Mouse (Mus musculus) ES-CJ7 (cell line): ENCODE measurements around the gene Gm13288.
"Not testable (repeated sequence)": the region's sequence is repeated elsewhere in the genome, so short reads cannot be mapped to it uniquely, and the experiment has no call there.

Experiments
- DNase-seq: peaks from one replicate; pipeline ENCODE4 v3.0.0; 2011; ENCODE audit warnings: low read depth, low spot score

The Gm13288 gene

DNA sequence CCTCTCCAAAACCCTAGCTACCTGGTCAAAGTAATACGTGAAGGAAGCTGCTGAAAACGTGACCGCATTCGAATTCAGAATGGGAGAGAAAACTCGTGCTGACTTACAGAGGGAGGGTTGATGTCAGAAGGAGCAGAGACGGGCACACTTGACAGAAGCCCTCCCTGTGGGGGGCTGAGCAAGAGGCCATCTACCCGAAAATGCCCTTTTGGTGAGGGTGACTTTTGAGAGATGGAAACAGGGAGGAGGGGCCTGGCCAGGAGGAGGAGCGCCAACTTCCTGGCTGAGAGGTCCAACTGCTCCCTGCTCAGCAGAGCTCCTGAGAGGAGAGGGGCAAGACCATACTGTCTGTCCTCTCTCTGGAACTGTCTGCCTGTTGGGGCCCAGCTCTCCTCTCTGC lies at the start of gene Gm13288:
TSS of gene Gm13288 (plus strand) at position 301 of the 400 bp plus-strand sequence.
- not testable (repeated sequence) for DNase-seq

DNA sequence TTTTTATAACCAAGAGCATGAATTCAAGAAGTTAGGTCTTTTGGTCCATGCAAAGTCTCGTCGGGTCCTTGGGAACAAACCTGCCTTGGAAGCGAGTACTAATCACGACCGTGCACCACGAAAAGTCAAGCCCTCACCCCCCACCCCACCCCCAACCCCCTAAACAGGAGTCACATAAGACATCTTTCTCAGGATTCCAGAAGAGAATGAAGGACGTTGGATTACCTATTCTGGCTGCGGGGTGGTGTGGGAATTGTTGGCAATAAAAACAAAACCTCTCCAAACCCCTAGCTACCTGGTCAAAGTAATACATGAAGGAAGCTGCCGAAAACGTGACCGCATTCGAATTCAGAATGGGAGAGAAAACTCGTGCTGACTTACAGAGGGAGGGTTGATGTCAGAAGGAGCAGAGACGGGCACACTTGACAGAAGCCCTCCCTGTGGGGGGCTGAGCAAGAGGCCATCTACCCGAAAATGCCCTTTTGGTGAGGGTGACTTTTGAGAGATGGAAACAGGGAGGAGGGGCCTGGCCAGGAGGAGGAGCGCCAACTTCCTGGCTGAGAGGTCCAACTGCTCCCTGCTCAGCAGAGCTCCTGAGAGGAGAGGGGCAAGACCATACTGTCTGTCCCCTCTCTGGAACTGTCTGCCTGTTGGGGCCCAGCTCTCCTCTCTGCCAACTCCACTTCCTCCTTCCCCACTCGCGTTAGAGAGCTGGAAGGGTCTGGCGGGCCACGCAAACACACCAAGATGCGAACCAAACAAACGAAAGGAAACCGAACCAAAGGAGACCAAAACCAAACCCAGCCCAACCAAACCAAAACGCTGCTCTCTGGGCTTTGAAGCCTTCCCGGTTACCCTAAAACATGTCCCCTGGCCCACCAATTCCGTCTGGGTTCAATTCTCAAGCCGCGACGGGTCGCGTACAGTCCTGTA lies 48.5 kb upstream of the Gm13288 start:
- DNase-seq = not testable (repeated sequence)

DNA sequence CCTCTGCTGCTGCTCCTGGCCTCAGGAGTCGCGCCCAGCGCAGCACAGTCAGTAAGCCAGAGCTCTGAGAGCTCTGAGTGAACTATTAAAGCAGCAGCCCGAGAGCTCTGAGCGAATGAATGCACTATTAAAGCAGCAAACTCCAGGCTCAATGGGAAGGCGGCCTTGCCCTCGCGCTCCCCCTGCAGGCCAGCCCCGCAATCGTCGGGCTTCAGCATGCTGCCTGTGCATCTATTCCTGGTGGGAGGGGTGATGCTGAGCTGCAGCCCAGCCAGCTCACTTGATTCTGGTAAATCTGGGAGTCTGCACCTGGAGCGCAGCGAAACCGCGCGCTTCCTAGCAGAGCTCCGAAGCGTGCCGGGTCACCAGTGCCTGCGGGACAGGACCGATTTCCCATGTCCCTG lies 47.7 kb upstream of the Gm13288 start:
- not testable (repeated sequence) for DNase-seq

DNA sequence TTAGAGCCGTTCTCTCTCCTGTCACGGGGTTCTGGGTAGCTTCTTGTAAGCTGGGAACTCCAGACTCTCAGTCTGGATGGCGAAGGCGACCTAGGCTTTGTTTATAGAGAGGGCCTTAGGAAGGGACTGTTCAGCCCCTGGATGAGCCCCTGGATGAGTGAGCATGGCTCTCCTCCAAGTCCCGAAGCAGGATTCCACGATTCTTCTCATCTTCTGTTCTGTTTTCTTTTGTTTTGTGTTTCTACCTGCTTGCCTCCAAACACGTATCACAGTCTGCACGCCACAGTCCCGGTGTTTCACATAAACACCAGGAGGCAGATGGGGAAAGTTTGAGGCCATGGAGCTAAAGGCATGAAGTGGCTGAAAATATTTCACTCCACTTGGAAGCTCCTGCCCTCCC lies 46.6 kb upstream of the Gm13288 start:
- not testable (repeated sequence) for DNase-seq

DNA sequence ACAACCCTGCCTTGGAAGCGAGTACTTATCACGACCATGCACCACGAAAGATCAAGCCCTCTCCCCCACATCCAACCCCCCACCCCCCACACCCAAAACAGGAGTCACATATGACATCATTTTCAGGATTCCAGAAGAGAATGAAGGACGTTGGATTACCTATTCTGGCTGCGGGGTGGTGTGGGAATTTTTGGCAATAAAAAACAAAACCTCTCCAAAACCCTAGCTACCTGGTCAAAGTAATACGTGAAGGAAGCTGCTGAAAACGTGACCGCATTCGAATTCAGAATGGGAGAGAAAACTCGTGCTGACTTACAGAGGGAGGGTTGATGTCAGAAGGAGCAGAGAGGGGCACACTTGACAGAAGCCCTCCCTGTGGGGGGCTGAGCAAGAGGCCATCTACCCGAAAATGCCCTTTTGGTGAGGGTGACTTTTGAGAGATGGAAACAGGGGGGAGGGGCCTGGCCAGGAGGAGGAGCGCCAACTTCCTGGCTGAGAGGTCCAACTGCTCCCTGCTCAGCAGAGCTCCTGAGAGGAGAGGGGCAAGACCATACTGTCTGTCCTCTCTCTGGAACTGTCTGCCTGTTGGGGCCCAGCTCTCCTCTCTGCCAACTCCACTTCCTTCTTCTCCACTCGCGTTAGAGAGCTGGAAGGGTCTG lies 45.6 kb upstream of the Gm13288 start, which contains the start of gene Gm13283:
TSS of gene Gm13283 (plus strand) at position 510 of the 659 bp plus-strand sequence.
- DNase-seq = peak; percentile 21

DNA sequence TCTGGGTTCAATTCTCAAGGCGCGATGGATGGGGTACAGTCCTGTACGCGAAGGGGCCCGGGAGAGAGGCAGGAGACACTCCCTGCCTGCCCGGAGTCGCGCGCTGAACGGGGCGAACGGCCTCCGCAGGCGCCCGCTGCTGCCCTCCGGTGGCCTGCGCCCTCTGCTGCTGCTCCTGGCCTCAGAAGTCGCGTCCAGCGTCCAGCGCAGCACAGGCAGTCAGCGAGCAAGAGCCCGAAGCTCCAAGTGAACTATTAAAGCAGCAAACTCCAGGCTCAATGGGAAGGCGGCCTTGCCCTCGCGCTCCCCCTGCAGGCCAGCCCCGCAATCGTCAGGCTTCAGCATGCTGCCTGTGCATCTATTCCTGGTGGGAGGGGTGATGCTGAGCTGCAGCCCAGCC lies 44.9 kb upstream of the Gm13288 start:
- DNase-seq = not testable (repeated sequence)

DNA sequence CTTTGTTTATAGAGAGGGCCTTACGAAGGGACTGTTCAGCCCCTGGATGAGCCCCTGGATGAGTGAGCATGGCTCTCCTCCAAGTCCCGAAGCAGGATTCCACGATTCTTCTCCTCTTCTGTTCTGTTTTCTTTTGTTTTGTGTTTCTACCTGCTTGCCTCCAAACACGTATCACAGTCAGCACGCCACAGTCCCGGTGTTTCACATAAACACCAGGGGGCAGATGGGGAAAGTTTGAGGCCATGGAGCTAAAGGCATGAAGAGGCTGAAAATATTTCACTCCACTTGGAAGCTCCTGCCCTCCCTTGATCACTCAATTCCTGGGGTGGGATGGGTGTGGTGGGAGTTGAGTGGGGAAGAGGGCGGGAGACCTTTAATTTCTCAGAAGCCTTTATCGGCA lies 43.6 kb upstream of the Gm13288 start:
- DNase-seq = not testable (repeated sequence)

DNA sequence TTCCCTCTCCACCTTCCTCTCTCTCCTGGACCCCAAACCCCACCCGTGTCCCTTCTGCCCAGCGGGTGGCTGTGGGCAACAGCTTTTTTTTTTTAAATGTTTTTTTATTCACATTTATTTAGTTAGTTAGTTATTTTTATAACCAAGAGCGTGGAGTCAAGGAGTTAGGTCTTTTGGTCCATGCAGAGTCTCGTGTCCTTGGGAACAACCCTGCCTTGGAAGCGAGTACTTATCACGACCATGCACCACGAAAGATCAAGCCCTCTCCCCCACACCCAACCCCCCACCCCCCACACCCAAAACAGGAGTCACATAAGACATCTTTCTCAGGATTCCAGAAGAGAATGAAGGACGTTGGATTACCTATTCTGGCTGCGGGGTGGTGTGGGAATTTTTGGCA lies 43.0 kb upstream of the Gm13288 start:
- DNase-seq = not testable (repeated sequence)

DNA sequence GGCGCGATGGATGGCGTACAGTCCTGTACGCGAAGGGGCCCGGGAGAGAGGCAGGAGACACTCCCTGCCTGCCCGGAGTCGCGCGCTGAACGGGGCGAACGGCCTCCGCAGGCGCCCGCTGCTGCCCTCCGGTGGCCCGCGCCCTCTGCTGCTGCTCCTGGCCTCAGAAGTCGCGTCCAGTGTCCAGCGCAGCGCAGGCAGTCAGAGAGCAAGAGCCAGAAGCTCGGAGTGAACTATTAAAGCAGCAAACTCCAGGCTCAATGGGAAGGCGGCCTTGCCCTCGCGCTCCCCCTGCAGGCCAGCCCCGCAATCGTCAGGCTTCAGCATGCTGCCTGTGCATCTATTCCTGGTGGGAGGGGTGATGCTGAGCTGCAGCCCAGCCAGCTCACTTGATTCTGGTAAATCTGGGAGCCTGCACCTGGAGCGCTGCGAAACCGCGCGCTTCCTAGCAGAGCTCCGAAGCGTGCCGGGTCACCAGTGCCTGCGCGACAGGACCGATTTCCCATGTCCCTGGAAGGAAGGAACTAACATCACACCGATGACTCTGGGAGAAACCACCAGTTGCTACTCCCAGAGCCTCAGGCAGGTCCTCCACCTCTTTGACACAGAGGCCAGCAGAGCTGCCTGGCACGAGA lies 41.8 kb upstream of the Gm13288 start:
- DNase-seq = not testable (repeated sequence)

DNA sequence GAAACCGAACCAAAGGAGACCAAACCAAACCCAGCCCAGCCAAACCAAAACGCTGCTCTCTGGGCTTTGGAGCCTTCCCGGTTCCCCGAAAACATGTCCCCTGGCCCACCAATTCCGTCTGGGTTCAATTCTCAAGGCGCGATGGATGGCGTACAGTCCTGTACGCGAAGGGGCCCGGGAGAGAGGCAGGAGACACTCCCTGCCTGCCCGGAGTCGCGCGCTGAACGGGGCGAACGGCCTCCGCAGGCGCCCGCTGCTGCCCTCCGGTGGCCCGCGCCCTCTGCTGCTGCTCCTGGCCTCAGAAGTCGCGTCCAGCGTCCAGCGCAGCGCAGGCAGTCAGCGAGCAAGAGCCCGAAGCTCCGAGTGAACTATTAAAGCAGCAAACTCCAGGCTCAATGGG lies 31.8 kb upstream of the Gm13288 start, which contains the start of gene Gm13290:
TSS of gene Gm13290 (plus strand) at position 301 of the 400 bp plus-strand sequence.
- not testable (repeated sequence) for DNase-seq

DNA sequence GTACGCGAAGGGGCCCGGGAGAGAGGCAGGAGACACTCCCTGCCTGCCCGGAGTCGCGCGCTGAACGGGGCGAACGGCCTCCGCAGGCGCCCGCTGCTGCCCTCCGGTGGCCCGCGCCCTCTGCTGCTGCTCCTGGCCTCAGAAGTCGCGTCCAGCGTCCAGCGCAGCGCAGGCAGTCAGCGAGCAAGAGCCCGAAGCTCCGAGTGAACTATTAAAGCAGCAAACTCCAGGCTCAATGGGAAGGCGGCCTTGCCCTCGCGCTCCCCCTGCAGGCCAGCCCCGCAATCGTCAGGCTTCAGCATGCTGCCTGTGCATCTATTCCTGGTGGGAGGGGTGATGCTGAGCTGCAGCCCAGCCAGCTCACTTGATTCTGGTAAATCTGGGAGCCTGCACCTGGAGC lies 28.7 kb upstream of the Gm13288 start, which contains the start of gene Gm13289:
TSS of gene Gm13289 (plus strand) at position 301 of the 400 bp plus-strand sequence.
- DNase-seq = not testable (repeated sequence)

DNA sequence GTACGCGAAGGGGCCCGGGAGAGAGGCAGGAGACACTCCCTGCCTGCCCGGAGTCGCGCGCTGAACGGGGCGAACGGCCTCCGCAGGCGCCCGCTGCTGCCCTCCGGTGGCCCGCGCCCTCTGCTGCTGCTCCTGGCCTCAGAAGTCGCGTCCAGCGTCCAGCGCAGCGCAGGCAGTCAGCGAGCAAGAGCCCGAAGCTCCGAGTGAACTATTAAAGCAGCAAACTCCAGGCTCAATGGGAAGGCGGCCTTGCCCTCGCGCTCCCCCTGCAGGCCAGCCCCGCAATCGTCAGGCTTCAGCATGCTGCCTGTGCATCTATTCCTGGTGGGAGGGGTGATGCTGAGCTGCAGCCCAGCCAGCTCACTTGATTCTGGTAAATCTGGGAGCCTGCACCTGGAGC lies 25.8 kb upstream of the Gm13288 start, which contains the start of gene Gm13272:
TSS of gene Gm13272 (plus strand) at position 301 of the 400 bp plus-strand sequence.
- not testable (repeated sequence) for DNase-seq

DNA sequence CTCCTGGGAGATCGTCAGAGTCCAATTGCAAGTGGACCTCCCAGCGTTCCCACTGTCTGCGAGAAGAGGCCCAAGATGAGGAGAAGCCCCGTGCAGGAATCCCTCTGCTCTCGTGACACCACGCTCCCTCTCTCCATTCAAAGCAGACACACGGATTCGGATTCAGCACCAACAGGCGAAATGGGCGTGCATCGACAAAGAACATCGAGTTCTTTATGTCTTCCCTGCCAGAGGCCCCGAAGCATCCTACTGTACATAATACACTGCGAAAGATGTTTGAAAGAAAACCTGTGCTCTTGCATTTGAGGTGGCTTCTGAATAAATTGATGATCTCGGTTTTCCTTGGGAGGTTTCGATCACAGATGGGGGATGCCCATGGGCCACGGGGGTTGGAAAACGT lies 25.0 kb upstream of the Gm13288 start:
- not testable (repeated sequence) for DNase-seq

DNA sequence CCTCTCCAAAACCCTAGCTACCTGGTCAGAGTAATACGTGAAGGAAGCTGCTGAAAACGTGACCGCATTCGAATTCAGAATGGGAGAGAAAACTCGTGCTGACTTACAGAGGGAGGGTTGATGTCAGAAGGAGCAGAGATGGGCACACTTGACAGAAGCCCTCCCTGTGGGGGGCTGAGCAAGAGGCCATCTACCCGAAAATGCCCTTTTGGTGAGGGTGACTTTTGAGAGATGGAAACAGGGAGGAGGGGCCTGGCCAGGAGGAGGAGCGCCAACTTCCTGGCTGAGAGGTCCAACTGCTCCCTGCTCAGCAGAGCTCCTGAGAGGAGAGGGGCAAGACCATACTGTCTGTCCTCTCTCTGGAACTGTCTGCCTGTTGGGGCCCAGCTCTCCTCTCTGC lies 23.5 kb upstream of the Gm13288 start, which contains the start of gene Ifnz:
TSS of gene Ifnz (plus strand) at position 301 of the 400 bp plus-strand sequence.
- not testable (repeated sequence) for DNase-seq

DNA sequence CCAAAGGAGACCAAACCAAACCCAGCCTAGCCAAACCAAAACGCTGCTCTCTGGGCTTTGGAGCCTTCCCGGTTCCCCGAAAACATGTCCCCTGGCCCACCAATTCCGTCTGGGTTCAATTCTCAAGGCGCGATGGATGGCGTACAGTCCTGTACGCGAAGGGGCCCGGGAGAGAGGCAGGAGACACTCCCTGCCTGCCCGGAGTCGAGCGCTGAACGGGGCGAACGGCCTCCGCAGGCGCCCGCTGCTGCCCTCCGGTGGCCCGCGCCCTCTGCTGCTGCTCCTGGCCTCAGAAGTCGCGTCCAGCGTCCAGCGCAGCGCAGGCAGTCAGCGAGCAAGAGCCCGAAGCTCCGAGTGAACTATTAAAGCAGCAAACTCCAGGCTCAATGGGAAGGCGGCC lies 23.0 kb upstream of the Gm13288 start:
- not testable (repeated sequence) for DNase-seq

DNA sequence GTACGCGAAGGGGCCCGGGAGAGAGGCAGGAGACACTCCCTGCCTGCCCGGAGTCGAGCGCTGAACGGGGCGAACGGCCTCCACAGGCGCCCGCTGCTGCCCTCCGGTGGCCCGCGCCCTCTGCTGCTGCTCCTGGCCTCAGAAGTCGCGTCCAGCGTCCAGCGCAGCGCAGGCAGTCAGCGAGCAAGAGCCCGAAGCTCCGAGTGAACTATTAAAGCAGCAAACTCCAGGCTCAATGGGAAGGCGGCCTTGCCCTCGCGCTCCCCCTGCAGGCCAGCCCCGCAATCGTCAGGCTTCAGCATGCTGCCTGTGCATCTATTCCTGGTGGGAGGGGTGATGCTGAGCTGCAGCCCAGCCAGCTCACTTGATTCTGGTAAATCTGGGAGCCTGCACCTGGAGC lies 19.9 kb upstream of the Gm13288 start, which contains the start of gene Gm13276:
TSS of gene Gm13276 (plus strand) at position 301 of the 400 bp plus-strand sequence.
- DNase-seq = not testable (repeated sequence)

DNA sequence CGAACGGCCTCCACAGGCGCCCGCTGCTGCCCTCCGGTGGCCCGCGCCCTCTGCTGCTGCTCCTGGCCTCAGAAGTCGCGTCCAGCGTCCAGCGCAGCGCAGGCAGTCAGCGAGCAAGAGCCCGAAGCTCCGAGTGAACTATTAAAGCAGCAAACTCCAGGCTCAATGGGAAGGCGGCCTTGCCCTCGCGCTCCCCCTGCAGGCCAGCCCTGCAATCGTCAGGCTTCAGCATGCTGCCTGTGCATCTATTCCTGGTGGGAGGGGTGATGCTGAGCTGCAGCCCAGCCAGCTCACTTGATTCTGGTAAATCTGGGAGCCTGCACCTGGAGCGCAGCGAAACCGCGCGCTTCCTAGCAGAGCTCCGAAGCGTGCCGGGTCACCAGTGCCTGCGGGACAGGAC lies 16.9 kb upstream of the Gm13288 start, which contains the start of gene Gm13277:
TSS of gene Gm13277 (plus strand) at position 231 of the 400 bp plus-strand sequence.
- DNase-seq = not testable (repeated sequence)

DNA sequence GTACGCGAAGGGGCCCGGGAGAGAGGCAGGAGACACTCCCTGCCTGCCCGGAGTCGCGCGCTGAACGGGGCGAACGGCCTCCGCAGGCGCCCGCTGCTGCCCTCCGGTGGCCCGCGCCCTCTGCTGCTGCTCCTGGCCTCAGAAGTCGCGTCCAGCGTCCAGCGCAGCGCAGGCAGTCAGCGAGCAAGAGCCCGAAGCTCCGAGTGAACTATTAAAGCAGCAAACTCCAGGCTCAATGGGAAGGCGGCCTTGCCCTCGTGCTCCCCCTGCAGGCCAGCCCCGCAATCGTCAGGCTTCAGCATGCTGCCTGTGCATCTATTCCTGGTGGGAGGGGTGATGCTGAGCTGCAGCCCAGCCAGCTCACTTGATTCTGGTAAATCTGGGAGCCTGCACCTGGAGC lies 14.1 kb upstream of the Gm13288 start, which contains the start of gene Gm13278:
TSS of gene Gm13278 (plus strand) at position 301 of the 400 bp plus-strand sequence.
- DNase-seq = not testable (repeated sequence)

DNA sequence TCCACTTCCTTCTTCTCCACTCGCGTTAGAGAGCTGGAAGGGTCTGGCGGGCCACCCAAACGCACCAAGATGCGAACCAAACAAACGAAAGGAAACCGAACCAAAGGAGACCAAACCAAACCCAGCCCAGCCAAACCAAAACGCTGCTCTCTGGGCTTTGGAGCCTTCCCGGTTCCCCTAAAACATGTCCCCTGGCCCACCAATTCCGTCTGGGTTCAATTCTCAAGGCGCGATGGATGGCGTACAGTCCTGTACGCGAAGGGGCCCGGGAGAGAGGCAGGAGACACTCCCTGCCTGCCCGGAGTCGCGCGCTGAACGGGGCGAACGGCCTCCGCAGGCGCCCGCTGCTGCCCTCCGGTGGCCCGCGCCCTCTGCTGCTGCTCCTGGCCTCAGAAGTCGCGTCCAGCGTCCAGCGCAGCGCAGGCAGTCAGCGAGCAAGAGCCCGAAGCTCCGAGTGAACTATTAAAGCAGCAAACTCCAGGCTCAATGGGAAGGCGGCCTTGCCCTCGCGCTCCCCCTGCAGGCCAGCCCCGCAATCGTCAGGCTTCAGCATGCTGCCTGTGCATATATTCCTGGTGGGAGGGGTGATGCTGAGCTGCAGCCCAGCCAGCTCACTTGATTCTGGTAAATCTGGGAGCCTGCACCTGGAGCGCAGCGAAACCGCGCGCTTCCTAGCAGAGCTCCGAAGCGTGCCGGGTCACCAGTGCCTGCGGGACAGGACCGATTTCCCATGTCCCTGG lies 11.2 kb upstream of the Gm13288 start, which contains the start of gene Gm13275:
TSS of gene Gm13275 (plus strand) at position 552 of the 740 bp plus-strand sequence.
- DNase-seq = not testable (repeated sequence)

DNA sequence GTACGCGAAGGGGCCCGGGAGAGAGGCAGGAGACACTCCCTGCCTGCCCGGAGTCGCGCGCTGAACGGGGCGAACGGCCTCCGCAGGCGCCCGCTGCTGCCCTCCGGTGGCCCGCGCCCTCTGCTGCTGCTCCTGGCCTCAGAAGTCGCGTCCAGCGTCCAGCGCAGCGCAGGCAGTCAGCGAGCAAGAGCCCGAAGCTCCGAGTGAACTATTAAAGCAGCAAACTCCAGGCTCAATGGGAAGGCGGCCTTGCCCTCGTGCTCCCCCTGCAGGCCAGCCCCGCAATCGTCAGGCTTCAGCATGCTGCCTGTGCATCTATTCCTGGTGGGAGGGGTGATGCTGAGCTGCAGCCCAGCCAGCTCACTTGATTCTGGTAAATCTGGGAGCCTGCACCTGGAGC lies 8.2 kb upstream of the Gm13288 start, which contains the start of gene Gm13279:
TSS of gene Gm13279 (plus strand) at position 301 of the 400 bp plus-strand sequence.
- DNase-seq = not testable (repeated sequence)
